Mouse (Mus musculus): ENCODE measurements around the gene Tnfsf13.
A peak's percentile ranks its signal among the peaks of the same experiment; 100 is the strongest.
"Not testable (repeated sequence)": the region's sequence is repeated elsewhere in the genome, so short reads cannot be mapped to it uniquely, and the experiment has no call there.

The Tnfsf13 gene

DNA sequence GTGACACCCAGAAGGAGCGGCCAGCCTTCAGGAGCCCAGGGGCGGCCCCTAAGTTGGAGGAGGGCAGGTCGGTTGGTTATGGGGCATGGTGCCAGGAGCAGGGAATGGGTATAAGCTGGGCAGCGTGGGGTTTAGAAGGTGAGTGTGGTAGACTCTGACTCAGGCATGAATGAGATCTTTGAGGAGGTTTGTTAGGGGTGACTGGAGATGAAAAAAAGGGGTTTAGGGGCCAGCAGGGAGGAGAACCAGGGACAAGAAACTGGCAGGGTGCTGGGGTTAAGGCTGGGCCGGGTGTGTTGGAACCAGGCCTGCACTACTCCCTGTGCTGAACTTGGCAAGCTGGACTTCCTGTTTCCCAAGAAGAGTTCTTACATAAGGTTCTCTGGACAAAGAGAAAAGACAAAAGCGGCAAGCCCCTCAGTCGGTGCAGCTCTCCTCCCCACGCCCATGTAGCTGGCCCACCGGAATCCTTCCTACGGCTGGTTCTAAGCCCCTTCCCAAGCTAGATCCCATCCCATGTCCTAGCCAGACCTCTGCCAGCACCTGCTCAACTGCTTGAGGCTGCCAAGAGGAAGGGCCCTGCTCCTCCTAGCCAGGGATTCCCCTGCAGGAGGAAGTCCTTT is at the start of gene Tnfsf13:
TSS of gene Tnfsf13 (minus strand) at position 259 of the 623 bp plus-strand sequence.
- DNase-seq, result no peak

- DNase-seq, result not testable (repeated sequence)
Observed at GRCm38 (mm10) chr11:69731408-69731807, 45.8 kb upstream of the Tnfsf13 start.

DNA sequence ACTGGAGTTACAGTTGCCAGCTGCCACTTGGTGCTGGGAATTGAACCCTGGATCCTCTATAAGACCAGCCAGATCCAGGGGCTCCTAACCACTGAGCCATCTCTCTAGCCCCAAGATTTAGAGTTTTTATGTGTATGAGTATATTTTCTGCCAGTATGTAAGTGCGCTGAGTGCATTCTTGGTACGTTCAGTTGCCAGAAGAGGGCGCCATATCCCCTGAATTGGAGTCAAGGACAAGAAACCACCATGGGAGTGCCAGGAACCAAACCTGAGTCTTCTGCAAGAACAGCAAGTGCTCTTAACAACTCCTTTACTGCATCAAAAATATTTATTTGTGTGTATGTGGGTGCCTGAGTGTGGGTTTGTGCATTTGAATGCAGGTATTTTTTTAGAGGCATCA is 43.5 kb upstream of the Tnfsf13 start:
- no peak for DNase-seq

DNA sequence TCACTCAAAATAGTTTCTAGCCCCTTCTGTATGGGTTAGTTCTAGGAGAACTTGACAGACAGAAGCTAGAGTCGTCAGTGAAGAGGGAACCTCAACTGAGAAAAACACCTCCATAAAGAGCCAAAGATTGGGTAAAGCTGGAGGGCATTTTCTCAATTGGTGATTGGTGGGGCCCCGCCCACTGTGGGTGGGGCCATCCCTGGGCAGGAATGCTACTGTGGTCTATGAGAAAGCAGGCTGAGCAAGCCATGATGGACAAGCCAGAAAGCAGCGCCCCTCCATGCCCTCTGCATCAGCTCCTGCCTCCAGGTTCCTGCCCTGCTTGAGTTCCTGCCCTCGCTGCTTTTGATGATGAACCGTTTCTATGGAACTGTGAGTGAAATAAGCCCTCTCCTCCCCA is 40.4 kb upstream of the Tnfsf13 start:
- DNase-seq, result no peak

DNA sequence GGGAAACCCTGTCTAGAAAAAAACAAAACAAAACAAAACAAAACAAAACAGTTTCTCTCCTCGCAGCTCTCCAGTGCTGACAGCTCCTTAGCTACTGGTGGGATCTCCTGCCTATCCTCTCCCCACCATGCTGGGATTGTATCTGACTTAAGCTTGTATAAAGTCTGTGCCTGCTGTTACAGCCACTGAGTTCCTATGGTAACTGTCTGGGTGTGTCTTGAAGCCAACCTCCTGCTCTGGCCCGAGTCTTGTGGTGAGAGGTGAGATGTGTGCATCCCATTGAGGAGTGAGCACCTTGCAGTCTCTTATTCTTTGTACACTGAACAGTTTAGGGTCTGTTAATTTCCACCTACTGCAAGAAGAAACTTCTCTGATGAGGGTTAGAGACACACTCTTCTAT is 37.5 kb upstream of the Tnfsf13 start:
- no peak for DNase-seq

- no peak for DNase-seq
Observed at GRCm38 (mm10) chr11:69720852-69721251, 35.3 kb upstream of the Tnfsf13 start.

GRCm38 (mm10) chr11:69719423-69719822 is 33.8 kb upstream of the Tnfsf13 start:
- DNase-seq, result no peak

DNA sequence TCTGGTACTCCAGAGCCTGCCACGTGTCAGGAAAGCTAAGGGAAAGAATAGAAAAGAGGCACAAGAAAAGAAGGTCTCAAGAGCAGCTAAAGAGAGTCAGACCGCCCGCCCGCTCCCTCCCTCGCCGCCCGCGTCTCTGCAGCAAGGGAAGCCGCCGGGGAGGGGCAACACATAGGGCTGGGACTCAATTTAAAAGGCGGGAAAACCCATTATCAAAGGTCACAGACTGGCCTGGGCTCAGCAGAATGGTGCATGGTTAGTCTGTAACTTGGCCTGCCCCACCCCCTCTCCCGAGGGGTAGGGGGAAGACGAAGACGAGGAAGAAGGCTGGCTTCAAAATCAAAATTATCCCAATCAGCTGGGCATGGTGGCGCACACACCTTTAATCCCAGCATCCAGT is 33.1 kb upstream of the Tnfsf13 start:
- DNase-seq, result no peak

DNA sequence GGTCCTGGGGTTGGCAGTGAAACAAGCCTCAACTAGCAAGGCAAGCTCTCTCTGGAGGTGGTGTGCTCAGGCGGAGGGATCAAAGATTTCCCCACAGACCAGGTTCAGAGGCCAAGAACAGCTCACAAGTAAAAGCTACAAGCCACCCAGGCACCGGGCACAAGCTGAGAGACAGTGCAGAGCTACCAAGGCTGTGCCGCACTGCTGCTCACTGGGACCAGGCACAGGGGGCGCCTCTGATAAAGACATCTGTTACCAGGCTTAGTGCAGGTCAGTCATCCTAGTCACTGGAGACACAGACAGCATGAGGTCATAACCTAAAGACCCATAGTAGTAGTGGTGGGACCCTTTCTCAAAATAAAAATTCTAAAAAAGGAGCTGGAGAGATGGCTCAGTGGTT is 31.4 kb upstream of the Tnfsf13 start:
- no peak for DNase-seq

DNA sequence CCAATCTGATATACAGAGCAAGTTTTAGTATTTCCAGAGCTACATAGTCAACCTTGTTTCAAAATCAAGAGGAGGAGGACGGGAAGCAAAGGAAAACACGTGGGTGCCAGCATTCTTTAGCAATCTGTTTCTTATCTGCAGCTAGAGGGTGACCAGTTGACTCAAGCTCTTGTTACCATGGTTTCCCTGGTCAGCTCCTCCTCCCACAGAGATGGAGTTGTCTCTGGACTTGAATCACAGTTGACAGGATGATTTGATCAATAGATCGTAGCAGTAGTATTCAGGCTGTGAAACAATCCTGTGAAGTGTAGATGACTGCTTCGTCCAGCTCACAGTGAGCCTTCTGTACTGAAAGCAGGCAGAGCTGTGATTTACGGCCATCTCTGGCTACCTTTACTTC is 30.3 kb upstream of the Tnfsf13 start:
- DNase-seq, result no peak

GRCm38 (mm10) chr11:69715482-69715881 is 29.9 kb upstream of the Tnfsf13 start:
- peak; percentile 30 for DNase-seq

DNA sequence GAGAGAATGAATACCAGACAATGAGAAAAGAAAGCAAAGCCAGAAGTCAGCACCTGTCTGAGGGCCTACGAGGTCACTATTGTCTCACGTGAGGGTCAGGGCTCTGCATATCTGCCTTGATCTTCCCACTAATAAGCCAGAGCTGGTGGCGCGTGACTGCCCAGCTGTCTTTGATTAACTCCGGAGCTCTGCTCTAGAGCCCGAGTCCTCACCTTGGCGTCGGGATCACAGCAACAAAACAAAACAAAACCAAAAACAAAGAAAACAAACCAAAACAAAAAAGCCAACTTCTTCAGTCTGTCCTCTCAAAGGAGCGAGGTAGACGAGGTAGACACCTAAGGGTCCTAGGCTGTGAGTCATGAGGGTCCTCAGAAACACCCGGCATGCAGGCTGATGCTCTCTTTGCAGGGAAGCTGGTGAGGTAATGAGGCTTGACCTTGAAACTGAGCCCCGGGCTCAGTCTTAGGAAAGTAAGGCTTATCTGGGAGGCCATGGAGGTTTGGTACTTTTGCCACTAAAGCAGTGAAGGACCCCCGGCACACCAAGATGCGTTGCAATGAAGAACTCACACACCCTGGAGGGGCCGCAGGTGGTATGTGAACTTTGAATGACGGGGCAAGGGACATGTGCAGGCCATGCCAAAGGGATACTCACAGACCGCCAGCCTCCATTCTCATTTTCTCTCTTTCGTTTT is 29.2 kb upstream of the Tnfsf13 start:
- no peak for DNase-seq

GRCm38 (mm10) chr11:69712954-69713672 is 27.5 kb upstream of the Tnfsf13 start:
- no peak for DNase-seq

DNA sequence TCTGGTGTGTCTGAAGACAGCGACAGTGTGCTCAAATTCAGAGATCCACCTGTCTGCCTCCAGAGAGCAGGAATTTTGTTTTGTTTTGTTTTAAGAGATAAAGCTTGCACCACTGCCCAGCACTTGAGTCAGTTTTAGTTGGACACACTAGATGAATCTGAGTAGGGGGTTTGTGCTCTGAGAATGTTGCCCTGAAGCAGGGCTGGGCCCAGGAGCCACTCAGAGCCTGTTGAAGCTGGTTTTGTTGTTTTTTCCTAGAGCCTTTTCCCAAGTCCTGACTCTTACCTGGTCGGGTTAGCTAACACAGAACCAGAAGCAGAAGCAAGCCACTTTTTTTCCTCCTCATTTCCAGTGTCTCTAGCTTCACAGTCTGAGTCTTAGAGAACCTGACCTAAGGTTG is 25.5 kb upstream of the Tnfsf13 start:
- no peak for DNase-seq

DNA sequence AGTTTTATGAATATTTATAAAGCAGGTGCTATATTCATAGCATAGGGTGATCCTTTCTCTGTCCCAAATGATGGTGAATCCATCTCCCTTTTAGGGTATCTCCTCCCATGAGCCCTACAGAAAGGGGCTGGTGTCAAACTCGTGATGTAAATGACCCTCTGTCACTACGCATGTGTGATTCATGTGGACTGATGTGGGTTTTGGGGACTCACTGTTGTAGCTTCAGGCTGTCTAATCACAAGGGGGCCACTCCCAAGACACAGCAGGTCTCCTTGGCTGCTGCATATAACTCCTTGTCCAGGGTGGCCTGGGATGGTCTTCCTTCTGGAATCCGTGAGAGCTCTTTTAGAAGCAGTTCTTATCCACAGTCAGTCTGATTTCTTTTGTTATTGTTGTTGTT is 24.9 kb upstream of the Tnfsf13 start:
- no peak for DNase-seq

DNA sequence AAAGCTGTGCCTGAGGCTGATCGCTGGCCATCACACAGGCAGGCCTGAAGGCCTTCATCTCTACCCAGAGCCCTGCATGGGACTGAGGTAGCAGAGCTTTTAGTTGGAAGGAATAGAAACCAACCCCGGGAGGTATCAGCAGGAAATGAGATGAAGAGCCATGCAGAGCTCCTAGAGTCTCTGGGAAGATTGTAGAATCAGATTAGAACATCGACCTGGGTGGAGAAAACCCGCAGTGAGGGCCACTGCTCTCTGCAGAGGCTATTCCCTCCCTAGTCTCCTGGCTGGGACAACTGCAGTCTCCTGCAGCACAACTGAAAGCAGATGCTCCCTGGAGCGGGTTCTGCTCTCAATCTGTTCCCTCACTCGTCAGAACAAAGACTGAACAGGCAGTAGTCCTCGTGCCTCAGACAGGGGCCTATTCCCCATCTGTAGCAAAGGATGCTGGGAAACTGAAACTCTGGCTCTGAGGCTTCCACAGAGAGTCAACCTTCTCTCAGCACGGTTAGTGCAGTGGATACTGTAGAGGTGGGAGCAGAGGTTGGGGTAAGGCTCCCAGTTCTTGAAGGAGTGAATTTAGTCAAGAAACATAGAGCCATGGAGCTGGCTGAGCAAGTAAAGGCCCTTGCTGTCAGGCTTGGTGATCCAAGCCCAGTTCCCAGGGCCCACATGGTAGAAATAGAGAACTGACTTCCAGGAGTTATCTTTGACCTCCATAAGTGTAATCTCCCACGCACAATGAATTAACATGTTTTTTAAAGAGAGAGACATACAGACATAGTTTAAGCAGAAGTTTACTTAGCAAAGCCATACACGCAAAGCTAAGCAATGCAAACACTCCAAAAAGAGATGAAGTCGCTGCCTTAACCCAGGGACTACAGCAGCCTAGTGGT is 24.2 kb upstream of the Tnfsf13 start:
- no peak for DNase-seq

GRCm38 (mm10) chr11:69708614-69709265 is 23.2 kb upstream of the Tnfsf13 start:
- no peak for DNase-seq

GRCm38 (mm10) chr11:69707873-69708381 is 22.3 kb upstream of the Tnfsf13 start:
- DNase-seq, result no peak

GRCm38 (mm10) chr11:69707480-69707847 is 21.9 kb upstream of the Tnfsf13 start:
- DNase-seq, result no peak

DNA sequence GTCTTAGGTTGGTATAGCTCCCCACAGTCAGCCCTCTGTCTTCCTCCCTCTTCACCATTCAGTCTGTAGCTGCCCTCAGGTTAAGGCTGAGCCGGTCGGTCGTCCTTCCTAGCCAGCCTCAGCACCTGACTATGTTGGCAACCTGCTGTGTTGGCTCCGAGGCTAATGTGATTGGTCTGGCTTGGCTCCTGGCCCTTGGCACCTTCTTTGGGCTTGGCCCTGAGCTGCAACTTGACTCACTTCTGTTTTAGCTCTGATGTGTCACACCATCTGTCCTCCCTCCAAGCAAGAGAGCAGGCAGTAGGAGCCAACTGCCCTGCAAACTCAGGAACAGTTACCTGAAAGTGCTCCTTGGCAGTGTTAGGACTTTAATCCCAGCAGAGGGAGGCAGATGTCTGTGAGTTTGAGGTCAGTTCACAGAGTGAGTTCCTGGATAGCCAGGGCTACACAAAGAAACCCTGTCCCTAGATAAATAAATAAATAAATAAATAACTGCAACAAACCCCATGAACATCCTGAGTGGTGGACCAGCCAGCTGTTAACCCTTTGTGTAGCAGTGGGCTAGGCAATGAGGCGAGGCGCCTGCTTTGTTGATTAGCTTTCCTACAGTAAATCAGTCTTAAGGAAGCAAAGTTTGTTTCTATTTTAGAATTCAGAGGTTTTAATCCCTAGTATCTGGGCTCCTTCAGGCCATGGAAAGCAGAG is 21.3 kb upstream of the Tnfsf13 start:
- no peak for DNase-seq

DNA sequence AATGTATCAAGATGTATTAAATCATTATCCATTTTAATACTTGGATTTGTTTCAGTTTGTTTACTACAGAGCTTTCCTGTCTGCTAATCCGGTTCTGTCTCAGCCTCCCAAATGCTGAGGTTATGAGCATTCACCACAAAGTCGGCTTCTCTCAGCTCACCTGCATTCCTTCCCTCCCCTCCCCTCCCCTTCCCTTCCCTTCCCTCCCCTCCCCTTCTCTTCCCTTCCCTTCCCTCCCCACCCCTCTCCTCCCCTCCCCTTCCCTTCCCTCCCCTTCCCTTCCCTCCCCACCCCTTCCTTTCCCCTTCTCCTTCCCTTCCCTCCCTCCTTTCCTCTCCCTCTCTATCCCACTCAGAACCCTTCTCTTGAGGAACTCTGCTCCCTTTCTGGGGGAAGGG is 19.0 kb upstream of the Tnfsf13 start:
- no peak for DNase-seq

Data from right cerebral cortex, postnatal 14 days (tissue).